Mouse (Mus musculus): ENCODE measurements around the gene Slc37a2.
A peak's percentile ranks its signal among the peaks of the same experiment; 100 is the strongest.
"Not testable (repeated sequence)": the region's sequence is repeated elsewhere in the genome, so short reads cannot be mapped to it uniquely, and the experiment has no call there.

Gene Slc37a2

GRCm38 (mm10) chr9:37255149-37255888 lies at the start of gene Slc37a2:
TSS of gene Slc37a2 (minus strand) at chr9:37255738.
- peak; percentile 83 for DNase-seq (ENCODE audit: low spot score)

DNA sequence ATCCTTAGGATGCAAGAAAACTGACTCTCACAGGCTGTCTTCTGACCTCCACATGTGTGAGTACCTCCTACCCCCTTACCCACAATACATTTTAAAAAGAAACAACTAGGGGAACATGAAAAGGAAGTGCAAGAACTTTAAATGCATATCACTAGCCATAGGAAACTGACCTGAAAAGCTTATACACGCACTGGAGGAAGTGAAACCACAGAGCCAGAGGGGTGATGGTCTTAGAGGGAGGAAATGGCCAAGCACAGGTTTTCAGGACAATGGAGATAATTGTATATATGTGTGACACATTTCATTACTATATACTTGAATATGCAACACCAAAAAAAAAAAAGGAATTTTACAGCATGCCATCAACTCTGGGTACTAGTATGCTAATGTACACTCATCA lies 46.2 kb upstream of the Slc37a2 start:
- no peak for DNase-seq (ENCODE audit: low spot score)

- not testable (repeated sequence) for DNase-seq (ENCODE audit: low spot score)
Measured at GRCm38 (mm10) chr9:37300501-37300900, 45.0 kb upstream of the Slc37a2 start.

- no peak for DNase-seq (ENCODE audit: low spot score)
Measured at GRCm38 (mm10) chr9:37295586-37295985, 40.0 kb upstream of the Slc37a2 start.

DNA sequence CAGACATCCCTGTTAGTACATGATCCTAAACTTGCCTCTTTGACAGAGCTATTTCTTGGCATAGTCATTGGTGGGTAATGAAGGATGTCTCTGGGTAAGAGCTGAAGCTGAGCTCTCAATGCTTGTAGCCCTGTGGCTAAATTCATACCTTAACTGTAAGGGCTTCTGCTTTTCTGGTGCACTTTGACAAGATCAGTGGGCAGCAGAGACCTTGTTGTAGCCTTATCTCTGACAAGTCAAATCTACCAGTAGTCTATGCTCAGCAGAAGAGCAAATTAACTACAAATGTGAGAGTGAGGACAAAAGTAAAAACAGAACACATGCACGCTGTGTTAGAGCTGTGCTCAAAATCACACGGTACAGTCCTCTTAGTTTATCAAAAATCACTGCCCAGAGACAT lies 11.1 kb upstream of the Slc37a2 start:
- no peak for DNase-seq (ENCODE audit: low spot score)

DNA sequence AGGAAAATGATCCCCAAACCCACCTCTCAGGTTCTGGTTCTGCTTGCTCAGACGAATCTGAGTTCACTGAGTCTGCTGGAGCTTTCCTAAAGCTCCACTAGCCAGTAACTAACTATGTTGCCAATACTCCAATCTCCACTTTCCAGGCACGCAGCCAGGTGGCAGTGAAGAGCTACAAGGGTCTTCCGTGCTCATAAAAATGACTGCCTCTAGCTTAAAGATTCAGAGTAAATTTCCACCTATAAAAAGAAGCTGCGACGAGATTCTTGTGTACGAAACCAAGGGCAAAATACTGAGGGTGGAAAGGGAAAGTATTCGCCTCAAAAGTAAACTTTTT lies 319 bp upstream of the Slc37a2 start:
- peak; percentile 77 for DNase-seq (ENCODE audit: low spot score)

- peak; percentile 44 for DNase-seq (ENCODE audit: low spot score)
Measured at GRCm38 (mm10) chr9:37254531-37255110, 917 bp downstream of the Slc37a2 start.

DNA sequence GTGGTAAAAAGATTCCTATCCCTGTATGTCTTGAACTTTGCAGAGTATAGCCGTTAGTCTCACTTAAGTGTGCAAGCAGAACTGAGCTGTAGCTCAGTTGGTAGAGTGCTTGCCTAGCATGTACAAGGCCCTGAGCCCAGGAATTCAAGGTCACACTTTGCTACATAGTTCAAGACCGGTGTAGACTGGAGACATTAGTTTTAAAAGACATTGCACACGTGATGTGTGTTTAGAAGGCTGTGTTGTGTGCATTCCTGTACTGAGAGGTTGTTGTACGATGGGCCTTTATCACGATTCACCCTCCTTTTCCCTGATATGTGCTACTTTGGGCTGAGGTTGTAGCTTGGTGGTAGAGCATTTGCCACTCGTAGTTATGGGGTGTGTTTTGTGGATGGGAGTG lies 4.9 kb downstream of the Slc37a2 start:
- DNase-seq (ENCODE audit: low spot score): no peak

- DNase-seq (ENCODE audit: low spot score): no peak
Measured at GRCm38 (mm10) chr9:37249976-37250375, 5.6 kb downstream of the Slc37a2 start.

GRCm38 (mm10) chr9:37248381-37248906 lies 7.1 kb downstream of the Slc37a2 start:
- no peak for DNase-seq (ENCODE audit: low spot score)

DNA sequence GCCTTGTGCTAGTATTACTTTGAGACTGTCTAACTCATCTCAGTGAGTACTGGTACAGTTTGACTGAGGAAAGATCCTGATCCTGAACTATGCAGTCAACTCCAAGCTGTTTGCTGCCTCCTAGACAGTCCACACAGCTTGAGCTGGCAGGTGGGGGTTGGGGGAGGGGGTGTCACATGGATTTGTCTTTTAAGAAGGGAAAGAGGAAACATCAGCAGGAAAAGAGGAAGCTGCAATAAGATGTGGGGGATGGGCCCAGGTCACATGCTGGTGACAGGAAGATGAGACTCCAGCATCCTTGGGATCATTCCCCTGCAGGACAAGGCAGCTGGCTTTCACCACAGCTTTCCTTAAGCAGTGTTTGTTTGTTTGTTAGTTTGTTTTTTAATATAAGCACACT lies 8.1 kb downstream of the Slc37a2 start:
- peak; percentile 10 for DNase-seq (ENCODE audit: low spot score)

DNA sequence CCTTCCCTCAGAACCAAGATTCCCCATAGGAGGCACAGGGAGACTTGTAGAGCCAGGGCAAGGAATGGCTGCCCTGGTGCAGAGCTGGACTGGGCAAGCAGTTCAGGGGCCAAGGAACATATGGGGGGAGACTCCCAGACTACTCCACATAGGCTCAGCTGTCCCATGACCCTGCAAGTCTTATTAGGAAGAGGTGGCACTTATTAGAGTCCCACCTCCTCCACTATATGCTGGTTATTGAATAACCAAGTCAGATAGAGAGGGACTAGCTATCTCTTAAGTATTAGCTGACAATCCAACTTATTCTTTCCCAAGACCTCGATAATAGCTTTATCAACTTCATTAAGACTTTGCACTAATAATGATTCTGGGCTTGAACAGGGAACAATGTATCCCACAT lies 9.7 kb downstream of the Slc37a2 start:
- no peak for DNase-seq (ENCODE audit: low spot score)

- DNase-seq (ENCODE audit: low spot score): no peak
Measured at GRCm38 (mm10) chr9:37245404-37245803, 10.1 kb downstream of the Slc37a2 start.

GRCm38 (mm10) chr9:37244600-37244999 lies 10.9 kb downstream of the Slc37a2 start:
- no peak for DNase-seq (ENCODE audit: low spot score)

GRCm38 (mm10) chr9:37242764-37243163 lies 12.8 kb downstream of the Slc37a2 start:
- no peak for DNase-seq (ENCODE audit: low spot score)

DNA sequence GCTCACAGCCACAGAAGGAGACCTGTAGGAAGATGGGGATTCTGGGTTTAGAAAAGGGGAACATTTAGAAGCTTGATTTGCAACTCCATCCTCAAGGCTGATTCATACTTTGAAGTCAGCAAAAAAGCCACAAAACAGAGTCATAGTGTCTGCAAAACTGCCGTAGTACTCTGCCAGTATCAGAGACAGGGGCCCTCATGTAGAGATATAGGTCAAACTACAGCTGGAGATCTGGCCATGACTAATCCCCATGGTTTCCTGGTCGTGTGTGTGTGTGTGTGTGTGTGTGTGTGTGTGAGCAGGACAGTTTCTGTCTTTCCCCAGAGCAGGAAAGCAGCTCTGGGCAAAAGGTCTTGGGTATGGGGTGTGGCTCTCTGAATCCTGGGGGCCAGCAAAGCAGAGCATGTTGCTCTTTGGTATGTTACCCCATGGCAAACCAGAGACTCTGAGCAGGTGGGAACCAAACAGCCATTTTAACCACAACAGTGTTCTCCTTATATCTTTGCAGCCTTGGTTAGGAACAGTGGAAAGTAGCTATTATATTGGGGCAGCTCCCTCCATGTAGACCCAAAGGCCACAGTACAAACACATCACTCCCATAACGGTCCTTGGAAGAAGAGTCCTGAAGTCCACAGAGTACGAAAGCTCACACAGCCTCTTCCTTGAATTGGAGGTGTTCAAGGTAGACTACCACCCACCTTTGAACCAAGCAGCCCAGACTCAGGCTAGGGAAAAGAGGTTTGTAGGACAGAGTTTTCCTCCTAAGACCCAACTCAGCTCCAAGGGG lies 19.4 kb downstream of the Slc37a2 start:
- no peak for DNase-seq (ENCODE audit: low spot score)

DNA sequence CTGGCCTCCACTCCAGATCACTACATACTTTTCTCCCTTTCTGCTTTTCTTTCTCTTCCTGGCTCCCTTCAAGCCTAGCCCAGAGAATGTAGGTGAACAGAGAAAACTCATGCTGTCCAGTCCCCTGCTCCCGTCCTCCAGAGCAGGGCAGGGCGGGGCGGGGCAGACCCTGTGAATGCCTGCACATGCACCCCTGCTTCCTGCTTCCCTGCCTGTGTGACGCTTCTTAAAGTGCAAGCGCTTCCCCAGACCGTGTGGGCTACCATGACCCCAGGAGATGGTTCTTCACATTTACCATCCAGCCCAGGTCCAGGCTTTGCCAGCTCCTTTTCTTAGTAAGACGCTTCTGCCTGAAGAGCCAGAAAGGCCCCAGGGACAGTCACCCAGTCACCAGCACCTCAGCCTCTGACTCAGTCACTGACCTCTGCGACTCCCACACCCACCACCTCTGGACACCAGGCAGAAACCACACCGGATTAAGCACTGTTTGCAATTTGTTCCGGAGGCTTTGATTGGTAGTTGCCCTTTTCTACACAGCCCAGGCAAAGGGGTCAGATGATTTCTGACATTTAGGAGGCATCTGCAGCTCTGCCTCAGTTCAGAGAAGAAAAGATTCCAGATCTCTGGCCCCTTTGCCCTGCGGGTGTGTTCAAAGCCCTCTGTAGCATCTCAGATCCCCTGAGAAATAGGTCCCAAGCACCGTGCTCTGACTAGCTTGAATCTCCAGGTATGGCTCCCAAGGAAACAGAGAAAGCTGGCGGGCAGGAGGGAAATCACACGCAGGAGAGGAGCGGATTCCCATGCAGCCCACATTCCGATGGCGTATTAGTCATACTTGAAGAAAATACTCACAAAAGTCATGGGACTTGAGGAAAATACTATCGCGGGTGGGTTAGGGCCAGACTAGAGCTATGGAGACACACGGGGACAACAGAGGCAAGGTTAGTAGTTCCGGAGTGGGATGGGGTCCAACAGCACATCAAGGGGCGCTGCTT lies 23.0 kb downstream of the Slc37a2 start:
- peak; percentile 17 for DNase-seq (ENCODE audit: low spot score)

GRCm38 (mm10) chr9:37230486-37231195 lies 24.9 kb downstream of the Slc37a2 start:
- no peak for DNase-seq (ENCODE audit: low spot score)

DNA sequence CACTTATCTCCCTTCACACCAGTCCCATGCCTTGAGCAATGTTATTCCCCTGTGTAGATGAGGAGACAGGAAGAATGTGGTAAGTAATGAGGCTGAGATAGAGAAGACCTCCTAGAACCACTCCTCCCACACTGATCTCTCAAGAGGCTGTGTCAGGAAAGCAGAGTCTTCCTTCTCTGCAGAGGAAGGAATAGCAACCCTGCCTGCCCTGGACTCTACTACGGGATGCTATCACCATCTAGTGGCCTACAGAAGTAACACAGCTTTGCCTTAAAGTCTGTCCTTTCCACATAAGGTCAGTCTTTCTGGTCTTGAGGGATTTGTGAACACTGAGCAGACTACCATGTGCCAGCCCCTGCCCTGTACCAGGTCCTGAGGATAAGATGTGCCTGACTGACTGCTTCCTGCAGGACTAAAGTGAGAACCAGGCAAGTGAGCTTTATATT lies 25.6 kb downstream of the Slc37a2 start:
- peak; percentile 85 for DNase-seq (ENCODE audit: low spot score)

GRCm38 (mm10) chr9:37225581-37225980 lies 30.0 kb downstream of the Slc37a2 start:
- no peak for DNase-seq (ENCODE audit: low spot score)

- DNase-seq (ENCODE audit: low spot score): no peak
Measured at GRCm38 (mm10) chr9:37220755-37221154, 34.8 kb downstream of the Slc37a2 start.
